ENCODE assay signal across 24 mouse cellular contexts in the genomic region with DNA sequence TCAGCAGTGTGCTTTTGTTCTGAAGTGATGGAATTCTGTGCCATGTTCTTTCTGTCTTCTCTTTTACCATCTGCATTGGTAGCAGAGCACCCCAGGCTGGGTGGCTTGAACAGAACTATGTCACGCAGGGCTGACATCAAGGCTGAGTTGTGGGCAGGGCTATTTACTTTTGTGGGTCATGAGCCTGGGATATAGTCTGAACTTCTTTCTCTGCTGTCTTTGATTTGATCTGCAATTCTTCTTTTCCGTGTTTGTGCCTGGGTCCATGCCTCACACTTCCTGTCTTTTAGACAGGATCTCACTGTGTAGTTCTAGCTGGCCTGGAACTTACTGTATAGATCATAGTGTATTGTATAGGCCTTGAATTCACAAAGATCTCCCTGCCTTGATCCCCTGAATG.
A peak's percentile ranks its signal among the peaks of the same experiment; 100 is the strongest.
DNase-seq lines count a peak whose midpoint lies in the region; ATAC-seq and TF ChIP-seq lines count a peak whose summit lies in the region.
"Had no signal": no experiment of that assay in that cellular context is flagged by ENCODE, and none has a peak within 500 bp of the region (broad histone marks: within the 10 kb centered on the region; RNA-seq: fewer than 3 reads in every experiment).

No protein-coding gene starts in this region.

- DNase-seq in heart, adult 11 months = peak; percentile 51
- no peak for DNase-seq in heart, postnatal 4 days
- DNase-seq in hindbrain, postnatal 0 days (ENCODE audit: low spot score) = no peak
- no peak for DNase-seq in midbrain, embryonic 10.5 days (ENCODE audit: low spot score)
- peak; percentile 56 for DNase-seq in T-cell, adult 2 months (ENCODE audit: low spot score)
- DNase-seq: adrenal gland, postnatal 10 days; cerebellum, adult 18-20 months; cerebellum, postnatal 14 days; gastrocnemius, postnatal 10 days; kidney, postnatal 25 days; lung, postnatal 10 days; right cerebral cortex, adult 18-20 months; right cerebral cortex, postnatal 4 days; thymus, postnatal 25 days had no signal

- H3K4me1 ChIP-seq in hindbrain, embryonic 13.5 days (replicated peaks) = peaks cover 59% of the 10 kb centered on the region
- peaks cover 14% of the 10 kb centered on the region for H3K4me1 ChIP-seq in hindbrain, postnatal 0 days (ENCODE audit: insufficient read depth, low read length)
- H3K4me1 ChIP-seq in midbrain, embryonic 12.5 days = peaks cover 43% of the 10 kb centered on the region
- peaks cover 53% of the 10 kb centered on the region for H3K4me1 ChIP-seq in midbrain, embryonic 10.5 days

- no peak for ATAC-seq in hindbrain, embryonic 13.5 days (ENCODE audit: low FRiP score)
- ATAC-seq in hindbrain, postnatal 0 days = no peak
- ATAC-seq in midbrain, embryonic 12.5 days (ENCODE audit: low FRiP score, low read depth) = no peak
- ATAC-seq: forebrain, embryonic 16.5 days; intestine, postnatal 0 days had no signal

- TF ChIP-seq CTCF in hindbrain, postnatal 0 days (IDR thresholded peaks at IDR 0.05; ENCODE audit: low read depth) = no peak

- WGBS in hindbrain, embryonic 13.5 days = 72% methylated on average over 2 of the region's 2 CpGs
- WGBS in hindbrain, postnatal 0 days = 71% methylated on average over 2 of the region's 2 CpGs
- 73% methylated on average over 2 of the region's 2 CpGs for WGBS in midbrain, embryonic 12.5 days
- WGBS in midbrain, embryonic 10.5 days = 69% methylated on average over 2 of the region's 2 CpGs

- no peak overlapping the region for H3K4me2 ChIP-seq in hindbrain, embryonic 13.5 days
- H3K4me2 ChIP-seq in hindbrain, postnatal 0 days (ENCODE audit: low read depth, low read length) = no peak overlapping the region
- no peak overlapping the region for H3K4me2 ChIP-seq in midbrain, embryonic 12.5 days (replicated peaks)
- H3K4me2 ChIP-seq: hindbrain, embryonic 14.5 days; limb, embryonic 12.5 days; neural tube, embryonic 12.5 days had no signal

- peaks cover 3% of the 10 kb centered on the region; the same call in 1 of the 2 replicates for H3K36me3 ChIP-seq in hindbrain, embryonic 13.5 days
- no peaks in the 10 kb centered on the region for H3K36me3 ChIP-seq in hindbrain, postnatal 0 days (ENCODE audit: insufficient read depth, low read length)
- no peaks in the 10 kb centered on the region for H3K36me3 ChIP-seq in midbrain, embryonic 12.5 days
- peaks cover 6% of the 10 kb centered on the region for H3K36me3 ChIP-seq in midbrain, embryonic 10.5 days
- H3K36me3 ChIP-seq: neural tube, embryonic 12.5 days had no signal

- no peak overlapping the region for H3K9ac ChIP-seq in hindbrain, embryonic 13.5 days
- no peak overlapping the region for H3K9ac ChIP-seq in hindbrain, postnatal 0 days (replicated peaks; ENCODE audit: low read length)
- H3K9ac ChIP-seq in midbrain, embryonic 12.5 days (replicated peaks) = no peak overlapping the region
- H3K9ac ChIP-seq: limb, embryonic 12.5 days; liver, embryonic 14.5 days; neural tube, embryonic 12.5 days had no signal

- no peak overlapping the region for H3K4me3 ChIP-seq in hindbrain, embryonic 13.5 days
- no peak overlapping the region for H3K4me3 ChIP-seq in hindbrain, postnatal 0 days (ENCODE audit: low read length)
- no peak overlapping the region for H3K4me3 ChIP-seq in midbrain, embryonic 12.5 days
- H3K4me3 ChIP-seq in midbrain, embryonic 10.5 days = no peak overlapping the region
- H3K4me3 ChIP-seq: forebrain, embryonic 10.5 days; layer of hippocampus, adult 2 months; limb, embryonic 12.5 days; neural tube, embryonic 12.5 days had no signal

- H3K27ac ChIP-seq in hindbrain, embryonic 13.5 days = peak overlapping the region; percentile 90
- H3K27ac ChIP-seq in hindbrain, postnatal 0 days = no peak overlapping the region
- H3K27ac ChIP-seq in midbrain, embryonic 12.5 days (replicated peaks) = peak overlapping the region; percentile 42
- H3K27ac ChIP-seq in midbrain, embryonic 10.5 days (replicated peaks) = no peak overlapping the region
- H3K27ac ChIP-seq: forebrain, embryonic 10.5 days; layer of hippocampus, adult 2 months; limb, embryonic 12.5 days; liver, embryonic 14.5 days had no signal

- H3K27me3 ChIP-seq in hindbrain, embryonic 13.5 days = no peaks in the 10 kb centered on the region
- H3K27me3 ChIP-seq in hindbrain, postnatal 0 days (ENCODE audit: insufficient read depth, low read length) = no peaks in the 10 kb centered on the region
- H3K27me3 ChIP-seq in midbrain, embryonic 12.5 days = no peaks in the 10 kb centered on the region
- H3K27me3 ChIP-seq in midbrain, embryonic 10.5 days (ENCODE audit: low read depth, poor library complexity, severe bottlenecking) = no peaks in the 10 kb centered on the region
- H3K27me3 ChIP-seq: limb, embryonic 12.5 days; neural tube, embryonic 12.5 days had no signal

- H3K9me3 ChIP-seq in hindbrain, embryonic 13.5 days = no peaks in the 10 kb centered on the region
- no peaks in the 10 kb centered on the region for H3K9me3 ChIP-seq in hindbrain, postnatal 0 days (ENCODE audit: low read length)
- H3K9me3 ChIP-seq in midbrain, embryonic 12.5 days = 0 out of 2 replicates have a peak, but pooled peaks cover 2% of the 10 kb centered on the region
- H3K9me3 ChIP-seq in midbrain, embryonic 10.5 days (replicated peaks) = no peaks in the 10 kb centered on the region; the same call in 1 of the 2 replicates
- H3K9me3 ChIP-seq: neural tube, embryonic 12.5 days had no signal

Comparison
In these comparisons a context has a peak if more than half of its experiments do, and no peak if none do; other contexts are left out.
1. DNase-seq: peak in heart, adult 11 months (single experiment) and T-cell, adult 2 months (single experiment); none in heart, postnatal 4 days (single experiment), hindbrain, postnatal 0 days (single experiment) and midbrain, embryonic 10.5 days (single experiment).
2. H3K27ac ChIP-seq: peak in hindbrain, embryonic 13.5 days (single experiment) and midbrain, embryonic 12.5 days (single experiment); none in hindbrain, postnatal 0 days (single experiment) and midbrain, embryonic 10.5 days (single experiment).